Mouse (Mus musculus) CH12.LX (cell line): ENCODE measurements around the gene Adpgk. TPM values are rescaled to one million over a fixed set of nuclear protein-coding genes. Genes with fewer than 3 reads are reported as not detected.

Source experiments
- DNase-seq: peaks from one replicate; pipeline ENCODE4 v3.0.0-alpha.2; 2013; ENCODE audit errors: extremely low read depth
- H3K27ac ChIP-seq: 2 replicates; pipeline ENCODE4 v1.5.1; 2012; ENCODE audit warnings: low read depth, mild to moderate bottlenecking, control low read depth, moderate library complexity; ENCODE audit not compliant: insufficient read depth
- H3K27me3 ChIP-seq: replicated peaks from 2 replicates; pipeline ENCODE3; 2012; ENCODE audit warnings: inconsistent platforms
- H3K36me3 ChIP-seq, 2 experiments: replicated peaks in 1 of 2; 2 replicates each; pipeline versions ENCODE3 to v1.6.1; 2012; ENCODE audit warnings: inconsistent platforms in 1 of 2, low read length in 1 of 2, mild to moderate bottlenecking in 1 of 2, mixed read lengths in 1 of 2, moderate library complexity in 1 of 2; ENCODE audit not compliant: control insufficient read depth in 1 of 2, insufficient read depth in 1 of 2
- H3K4me1 ChIP-seq, 2 experiments: 2 replicates each; pipeline ENCODE4 v1.6.1; 2012; ENCODE audit warnings: inconsistent platforms in 1 of 2, moderate library complexity in 1 of 2; ENCODE audit not compliant: insufficient read depth in 2 of 2, control insufficient read depth in 1 of 2
- H3K4me2 ChIP-seq: 2 replicates; pipeline ENCODE4 v1.6.1; 2012; ENCODE audit warnings: low read depth, mild to moderate bottlenecking, control low read depth; ENCODE audit not compliant: poor library complexity, insufficient read depth, severe bottlenecking
- H3K4me3 ChIP-seq, 3 experiments: fragments of 150-350 bp in 1 of 3; sonication (generic) in 1 of 3; replicated peaks in 1 of 3; 2 replicates each; pipeline versions ENCODE3 to v1.5.1; 2011 to 2012; ENCODE audit warnings: low read depth in 2 of 3, low read length in 2 of 3, mild to moderate bottlenecking in 2 of 3, moderate library complexity in 2 of 3, control low read depth in 1 of 3, improper control_type of control experiment in 1 of 3, inconsistent platforms in 1 of 3, mixed read lengths in 1 of 3; ENCODE audit not compliant: poor library complexity in 1 of 3
- H3K79me2 ChIP-seq: replicated peaks from 2 replicates; pipeline ENCODE4 v1.6.1; 2012; ENCODE audit warnings: mild to moderate bottlenecking, moderate library complexity; ENCODE audit not compliant: control insufficient read depth, poor library complexity, insufficient read depth, severe bottlenecking; ENCODE audit errors: extremely low read depth
- H3K9ac ChIP-seq: 2 replicates; pipeline ENCODE4 v1.6.1; 2012; ENCODE audit warnings: low read depth, mild to moderate bottlenecking, control low read depth, moderate library complexity; ENCODE audit not compliant: insufficient read depth
- H3K9me3 ChIP-seq: replicated peaks from 2 replicates; pipeline ENCODE3; 2012; ENCODE audit warnings: low read length, inconsistent platforms, mixed read lengths
- CHD2 ChIP-seq: IDR thresholded peaks from 2 replicates; pipeline ENCODE4 v1.6.1; 2011; ENCODE audit warnings: low read length, improper control_type of control experiment
- CTCF ChIP-seq, 2 experiments: IDR thresholded peaks in 1 of 2; conservative IDR thresholded peaks in 1 of 2; 2 replicates each; pipeline ENCODE4 v1.5.1; 2011 to 2012; ENCODE audit warnings: low read depth in 2 of 2, low read length in 2 of 2, improper control_type of control experiment in 1 of 2, inconsistent platforms in 1 of 2, mild to moderate bottlenecking in 1 of 2, moderate library complexity in 1 of 2
- ETS1 ChIP-seq: conservative IDR thresholded peaks from 2 replicates; pipeline ENCODE4 v1.6.1; 2012; ENCODE audit warnings: low read depth, mild to moderate bottlenecking, inconsistent platforms, low read length, improper control_type of control experiment, moderate library complexity
- JUND ChIP-seq: conservative IDR thresholded peaks from 2 replicates; pipeline ENCODE4 v1.6.1; 2011; ENCODE audit warnings: low read depth, low read length, improper control_type of control experiment
- KAT2A ChIP-seq: IDR thresholded peaks from 2 replicates; pipeline ENCODE4 v1.6.1; 2012; ENCODE audit warnings: low read length, improper control_type of control experiment, inconsistent platforms; ENCODE audit not compliant: insufficient replicate concordance
- MEF2A ChIP-seq: IDR thresholded peaks from 2 replicates; pipeline ENCODE4 v1.6.1; 2014; ENCODE audit warnings: low read depth, mild to moderate bottlenecking, inconsistent platforms, low read length, improper control_type of control experiment, borderline replicate concordance
- MXI1 ChIP-seq: IDR thresholded peaks from 2 replicates; pipeline ENCODE4 v1.6.1; 2011; ENCODE audit warnings: mild to moderate bottlenecking, low read depth, low read length, improper control_type of control experiment
- NRF1 ChIP-seq: IDR thresholded peaks from 2 replicates; pipeline ENCODE4 v1.6.1; 2014; ENCODE audit warnings: low read depth, mild to moderate bottlenecking, inconsistent platforms, low read length, improper control_type of control experiment, moderate library complexity
- POLR2A ChIP-seq: IDR thresholded peaks from 2 replicates; pipeline ENCODE4 v1.6.1; 2011; ENCODE audit warnings: low read depth, mild to moderate bottlenecking, improper control_type of control experiment, low read length
- RAD21 ChIP-seq: IDR thresholded peaks from 2 replicates; pipeline ENCODE4 v1.6.1; 2011; ENCODE audit warnings: low read depth, mild to moderate bottlenecking, low read length, improper control_type of control experiment, moderate library complexity
- RCOR1 ChIP-seq: conservative IDR thresholded peaks from 2 replicates; pipeline ENCODE4 v1.6.1; 2012; ENCODE audit warnings: low read depth, mild to moderate bottlenecking, inconsistent platforms, low read length, improper control_type of control experiment
- TCF12 ChIP-seq: IDR thresholded peaks from 2 replicates; pipeline ENCODE4 v1.6.1; 2014; ENCODE audit warnings: low read depth, mild to moderate bottlenecking, inconsistent platforms, low read length, improper control_type of control experiment
- USF2 ChIP-seq: conservative IDR thresholded peaks from 2 replicates; pipeline ENCODE4 v1.6.1; 2011; ENCODE audit warnings: low read depth, low read length, improper control_type of control experiment
- ZC3H11A ChIP-seq: IDR thresholded peaks from 2 replicates; pipeline ENCODE4 v1.6.1; 2012; ENCODE audit warnings: low read depth, mild to moderate bottlenecking, inconsistent platforms, low read length, improper control_type of control experiment
- ZKSCAN1 ChIP-seq: IDR thresholded peaks from 2 replicates; pipeline ENCODE4 v1.6.1; 2012; ENCODE audit warnings: low read depth, inconsistent platforms, low read length, improper control_type of control experiment, borderline replicate concordance
- ZMIZ1 ChIP-seq: IDR thresholded peaks from 2 replicates; pipeline ENCODE4 v1.6.1; 2012; ENCODE audit warnings: low read depth, mild to moderate bottlenecking, inconsistent platforms, low read length, improper control_type of control experiment
- dilution Hi-C: fragments of 300-500 bp; cut with MboI; formaldehyde crosslinking; loops from 2 replicates; pipeline ENCODE4 v1.14.3; 2020; ENCODE audit warnings: low sequenced_read_pairs; ENCODE audit not compliant: extremely low pct_unique_long_range_greater_than_20kb, extremely low pct_ligation_motif_present
- in situ Hi-C: fragments of 300-500 bp; cut with MboI; formaldehyde crosslinking; loops from 3 replicates; pipeline ENCODE4 v1.14.3; 2019; ENCODE audit warnings: low sequenced_read_pairs, low pct_ligation_motif_present, low pct_unique_long_range_greater_than_20kb, mixed read lengths
- polyA plus RNA-seq: library from polyadenylated mRNA; unstranded; fragments of >175 nt; gene quantifications from 2 replicates; pipeline ENCODE4 v1.2.1, GENCODE M21; 2012; ENCODE audit warnings: low read depth; ENCODE audit not compliant: insufficient read length
- total RNA-seq, 2 experiments: library from RNA; depleted of rRNA; stranded (reverse); fragments of 300-350 nt in 1 of 2; fragments of >200 nt in 1 of 2; gene quantifications; 2 replicates each; pipeline ENCODE4 v1.2.3; 2012 to 2014

The Adpgk gene
- total and polyA plus RNA-seq, 3 experiments, result 45.2 to 57.4 (median 48.4) TPM

DNA sequence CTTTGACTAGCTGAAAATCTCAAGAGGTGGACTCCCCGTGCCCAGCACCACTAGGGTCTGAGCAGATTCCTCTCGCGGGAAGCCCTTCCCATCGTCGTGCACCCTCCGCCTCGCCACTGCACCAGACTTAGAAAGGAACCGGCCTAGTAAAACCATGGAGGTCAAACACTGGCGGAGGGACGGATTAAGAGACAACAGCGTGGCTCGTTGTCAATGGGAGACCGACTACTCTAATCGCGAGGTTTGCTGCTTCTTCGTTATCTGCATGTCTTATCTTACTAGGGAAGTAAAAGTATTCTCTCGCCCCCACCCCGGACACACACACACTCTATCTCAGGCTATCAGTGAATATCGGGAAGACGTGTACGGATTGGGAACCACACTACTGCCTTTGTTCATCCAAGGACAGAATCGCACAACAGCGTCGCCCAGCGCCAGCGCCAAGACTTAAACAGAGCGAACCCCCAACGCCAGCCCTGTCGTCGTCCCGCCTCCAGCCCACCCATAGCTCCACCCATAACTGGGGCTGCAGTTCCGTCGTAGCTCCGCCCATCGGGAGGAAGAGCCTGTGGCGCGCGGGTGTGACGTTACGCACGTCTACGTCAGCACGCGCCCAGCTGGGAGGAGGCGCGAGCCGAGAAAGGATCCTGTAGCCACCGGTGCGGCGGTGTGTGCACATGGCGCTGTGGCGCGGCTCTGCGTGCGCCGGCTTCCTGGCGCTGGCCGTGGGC is at the start of gene Adpgk (continued):
- TF ChIP-seq ZMIZ1, result peak; percentile 91; the same call in 1 of the 2 replicates

- Histone ChIP-seq H3K36me3 (no peaks in the 10 kb centered on the region), H3K4me1 (peaks cover 0 to 12% of the 10 kb centered on the region in 2 experiments; a peak in 2 of 4 replicates), H3K4me2 (no peak overlapping the region), H3K9ac (no peak overlapping the region), H3K4me3 (no peak overlapping the region), H3K27me3 (no peaks in the 10 kb centered on the region), H3K9me3 (no peaks in the 10 kb centered on the region), H3K79me2 (no peaks in the 10 kb centered on the region; the same call in 1 of the 2 replicates), H3K27ac (no peak overlapping the region)
- dilution Hi-C loops, result no loop called here
- DNase-seq, result no peak
- TF ChIP-seq MXI1 (no peak), MEF2A (no peak), KAT2A (no peak), ETS1 (no peak)
- in situ Hi-C loops, result no loop called here
Observed at GRCm38 (mm10) chr9:59245181-59245580, 46.2 kb upstream of the Adpgk start.

- Histone ChIP-seq H3K9ac (no peak overlapping the region), H3K27ac (no peak overlapping the region), H3K27me3 (no peaks in the 10 kb centered on the region), H3K9me3 (no peaks in the 10 kb centered on the region), H3K79me2 (no peaks in the 10 kb centered on the region), H3K4me1 (peaks cover 0 to 17% of the 10 kb centered on the region in 2 experiments; a peak in 2 of 4 replicates), H3K4me2 (no peak overlapping the region), H3K4me3 (no peak overlapping the region), H3K36me3 (no peaks in the 10 kb centered on the region)
- no peak for DNase-seq
- dilution Hi-C loops, result no loop called here
- TF ChIP-seq RAD21 (no peak), ZKSCAN1 (no peak), POLR2A (no peak), MEF2A (no peak), MXI1 (no peak), NRF1 (no peak), CHD2 (no peak), JUND (no peak), TCF12 (no peak), RCOR1 (no peak), ETS1 (no peak), CTCF (conservative IDR thresholded peaks at IDR 0.05 in 1 of 2, IDR thresholded peaks at IDR 0.05 in 1 of 2; ENCODE audit: low read depth in 2 of 2, low read length in 2 of 2) (no peak), USF2 (no peak), ZC3H11A (no peak)
- in situ Hi-C loops, result no loop called here
Observed at GRCm38 (mm10) chr9:59246456-59247029, 44.8 kb upstream of the Adpgk start.
